Mouse (Mus musculus) kidney, adult 2 months (tissue): Measurements from ENCODE around the gene Gm12695. TPM values are rescaled to one million over a fixed set of nuclear protein-coding genes. Genes with fewer than 3 reads are reported as not detected.

ENCODE experiments used
- DNase-seq: peaks from one replicate; pipeline ENCODE4 v3.0.0; 2021
- H3K27ac ChIP-seq: fragments of 200-500 bp; 2 replicates; pipeline ENCODE4 v1.5.1; 2012; ENCODE audit warnings: low read depth, low read length, control low read depth, inconsistent platforms; ENCODE audit not compliant: insufficient read depth
- H3K27me3 ChIP-seq: fragments of 200-500 bp; replicated peaks from 2 replicates; pipeline ENCODE4 v1.6.1; 2012; ENCODE audit warnings: mild to moderate bottlenecking, moderate library complexity, low read length, inconsistent platforms; ENCODE audit not compliant: control insufficient read depth, insufficient read depth
- H3K36me3 ChIP-seq: fragments of 200-500 bp; 2 replicates; pipeline ENCODE4 v1.6.1; 2012; ENCODE audit warnings: mild to moderate bottlenecking, moderate library complexity, low read length, inconsistent platforms; ENCODE audit not compliant: control insufficient read depth, insufficient read depth
- H3K4me1 ChIP-seq: fragments of 200-500 bp; 2 replicates; pipeline ENCODE4 v1.6.1; 2011; ENCODE audit warnings: low read length; ENCODE audit not compliant: control insufficient read depth, insufficient read depth
- H3K4me3 ChIP-seq: fragments of 200-500 bp; 2 replicates; pipeline ENCODE4 v1.5.1; 2011; ENCODE audit warnings: mild to moderate bottlenecking, low read depth, low read length, control low read depth; ENCODE audit not compliant: insufficient read depth
- CTCF ChIP-seq: fragments of 200-500 bp; conservative IDR thresholded peaks from 2 replicates; pipeline ENCODE4 v1.5.1; 2011; ENCODE audit warnings: low read depth, mild to moderate bottlenecking, control low read depth, low read length, moderate library complexity, mixed read lengths; ENCODE audit not compliant: insufficient read depth, insufficient read length
- POLR2A ChIP-seq: fragments of 200-500 bp; IDR thresholded peaks from one replicate; pipeline ENCODE4 v1.6.1; 2011; ENCODE audit warnings: low read depth, low read length, control low read depth
- WGBS: fragments of 180-500 bp; shearing (Covaris S2); methylation state at CpG from one replicate; pipeline ENCODE4 v1.1.7; 2018; 5-methylcytosine and 5-hydroxymethylcytosine counted together
- polyA plus RNA-seq: library from polyadenylated mRNA; depleted of rRNA; stranded (reverse); fragments of >200 nt; gene quantifications from 2 replicates; pipeline ENCODE4 v1.2.3, GENCODE M21; 2012; rRNA removed

Gene Gm12695
- polyA plus RNA-seq, result not detected in 2 replicates

GRCm38 (mm10) chr4:96785086-96785485, at the start of gene Gm12695:
TSS of gene Gm12695 (minus strand) at chr4:96785186.
- TF ChIP-seq CTCF (no peak), POLR2A (no peak)
- Histone ChIP-seq H3K27me3 (no peaks in the 10 kb centered on the region), H3K36me3 (no peaks in the 10 kb centered on the region)

GRCm38 (mm10) chr4:96825540-96826045, 40.6 kb upstream of the Gm12695 start:
- Histone ChIP-seq H3K27ac (no peak overlapping the region), H3K4me3 (no peak overlapping the region), H3K27me3 (no peaks in the 10 kb centered on the region; the same call in 1 of the 2 replicates), H3K36me3 (no peaks in the 10 kb centered on the region), H3K4me1 (no peaks in the 10 kb centered on the region)
- no peak for TF ChIP-seq CTCF
- no peak for TF ChIP-seq POLR2A
- 85% methylated on average over 4 of the region's 4 CpGs for WGBS
- DNase-seq, result no peak

More at GRCm38 (mm10) chr4:96785086-96785485, at the start of gene Gm12695:
- Histone ChIP-seq H3K4me1 (no peaks in the 10 kb centered on the region), H3K27ac (no peak within 1 kb of the TSS), H3K4me3 (no peak within 1 kb of the TSS)
- no peak for DNase-seq
- 96% methylated on average over 3 of the region's 3 CpGs for WGBS

- H3K36me3 ChIP-seq, result no peaks in the 10 kb centered on the region
- TF ChIP-seq CTCF, result no peak
- no peak for TF ChIP-seq POLR2A
- 72% methylated on average over 6 of the region's 6 CpGs for WGBS
- no peak overlapping the region for H3K27ac ChIP-seq
- no peaks in the 10 kb centered on the region for H3K27me3 ChIP-seq
- no peak overlapping the region for H3K4me3 ChIP-seq
- DNase-seq, result no peak
- H3K4me1 ChIP-seq, result no peaks in the 10 kb centered on the region
Measured at GRCm38 (mm10) chr4:96806824-96807808, 22.1 kb upstream of the Gm12695 start.

DNA sequence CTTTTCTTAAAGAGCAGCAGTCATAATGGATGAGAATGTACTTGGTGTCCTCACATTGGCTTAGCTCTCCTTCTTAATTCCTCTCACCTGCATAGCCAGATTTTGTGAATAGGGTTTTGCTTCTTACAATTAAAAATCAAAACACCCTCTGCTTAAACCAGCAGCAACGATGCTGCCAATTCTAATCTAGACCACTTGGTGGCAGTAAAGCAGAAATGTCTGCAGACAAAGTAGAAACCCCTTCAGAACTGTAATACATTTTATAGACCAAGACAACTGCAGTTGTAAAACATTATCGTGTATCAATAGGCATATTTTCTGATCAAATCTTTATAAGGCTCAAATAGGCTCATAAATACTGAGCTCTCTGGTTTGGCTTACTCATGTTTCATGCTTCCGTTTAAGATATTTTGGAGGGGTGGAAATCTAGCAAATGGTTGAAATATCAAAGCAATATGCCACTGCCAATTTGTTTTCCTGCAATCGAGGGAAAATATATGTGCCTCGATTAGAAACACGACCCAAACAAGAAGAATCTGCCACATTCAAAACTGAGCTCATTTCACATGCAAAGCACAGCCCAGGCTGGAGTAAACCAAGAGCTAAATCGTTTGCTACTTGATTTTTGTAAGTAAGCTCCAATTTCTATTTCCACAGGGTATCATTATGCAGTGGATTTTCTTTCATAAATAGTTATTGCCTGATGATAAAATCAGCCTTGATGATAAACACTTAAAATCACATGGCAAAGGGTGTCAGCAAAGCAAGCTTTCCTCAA, 14.6 kb upstream of the Gm12695 start:
- Histone ChIP-seq H3K4me3 (no peak overlapping the region), H3K4me1 (no peaks in the 10 kb centered on the region), H3K27ac (no peak overlapping the region), H3K27me3 (no peaks in the 10 kb centered on the region), H3K36me3 (no peaks in the 10 kb centered on the region)
- no peak for TF ChIP-seq POLR2A
- TF ChIP-seq CTCF, result no peak
- 36% methylated on average over 7 of the region's 7 CpGs for WGBS
- DNase-seq, result peak; percentile 32

DNA sequence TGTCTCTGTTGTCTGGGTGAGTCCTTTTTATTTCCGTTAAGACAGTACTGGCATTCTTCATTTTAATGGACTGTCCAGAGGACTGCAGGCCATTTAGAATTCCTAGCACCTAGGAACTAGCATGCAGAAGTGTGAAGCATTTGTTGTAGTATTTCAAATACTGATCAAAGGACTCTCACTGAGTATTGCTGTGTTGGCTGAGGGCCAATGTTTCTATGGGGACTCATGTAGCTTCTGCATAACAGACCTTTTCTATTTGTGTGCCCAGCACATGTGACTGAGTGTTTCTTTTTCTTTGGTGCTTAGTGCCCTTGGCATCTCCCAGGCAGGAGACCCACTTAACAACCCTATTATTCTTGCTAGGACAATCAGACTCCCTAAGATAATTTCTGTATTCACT, 12.6 kb upstream of the Gm12695 start:
- WGBS, result 57% methylated on average over 1 of the region's 1 CpGs
- no peak for DNase-seq

DNA sequence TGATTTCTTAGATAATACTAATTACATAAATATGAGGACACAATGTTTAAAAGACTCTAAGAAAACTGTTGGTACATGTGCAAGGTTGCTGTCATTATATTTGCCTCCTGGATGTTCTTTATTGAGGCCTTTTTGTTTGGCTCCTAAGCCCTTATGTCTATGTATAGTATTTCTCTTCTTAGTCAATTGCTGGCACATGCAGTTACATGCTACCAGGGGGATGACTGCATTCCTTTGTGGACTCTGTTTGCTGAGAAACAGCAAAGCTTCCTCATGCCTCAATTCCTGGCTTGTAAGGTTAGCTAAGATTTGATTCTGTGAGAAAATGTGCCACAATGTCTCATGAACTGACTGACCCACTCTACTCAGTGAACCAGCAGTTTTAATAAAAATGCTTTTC, 6.3 kb upstream of the Gm12695 start:
- H3K36me3 ChIP-seq, result no peaks in the 10 kb centered on the region
- H3K4me1 ChIP-seq, result no peaks in the 10 kb centered on the region
- DNase-seq, result no peak
- H3K27ac ChIP-seq, result no peak overlapping the region
- H3K27me3 ChIP-seq, result no peaks in the 10 kb centered on the region
- H3K4me3 ChIP-seq, result no peak overlapping the region
- TF ChIP-seq POLR2A (no peak), CTCF (no peak)

More for the DNA sequence above, 12.6 kb upstream of the Gm12695 start:
- H3K4me1 ChIP-seq, result no peaks in the 10 kb centered on the region
- H3K4me3 ChIP-seq, result no peak overlapping the region
- no peak overlapping the region for H3K27ac ChIP-seq
- no peak for TF ChIP-seq CTCF
- no peak for TF ChIP-seq POLR2A
- no peaks in the 10 kb centered on the region for H3K36me3 ChIP-seq
- no peaks in the 10 kb centered on the region for H3K27me3 ChIP-seq

DNA sequence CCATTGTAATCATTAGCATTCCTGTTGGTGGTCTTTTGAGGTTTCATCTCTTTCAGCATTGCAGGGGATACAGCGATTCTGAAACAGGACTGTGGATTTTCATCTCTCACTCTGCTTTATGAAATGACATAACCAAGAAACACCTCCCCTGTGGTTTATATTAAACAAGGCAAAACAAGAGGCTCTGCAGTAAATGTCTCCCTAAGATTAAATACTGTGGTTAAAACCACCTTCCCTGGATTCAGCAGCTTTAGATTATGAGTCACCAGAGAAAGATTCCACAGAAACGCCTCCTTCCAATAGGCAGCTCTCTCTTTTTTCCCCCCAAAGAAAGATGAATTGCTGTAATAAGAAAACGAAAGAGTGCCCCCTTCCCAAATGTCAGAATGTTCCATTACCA, 4.9 kb upstream of the Gm12695 start:
- no peaks in the 10 kb centered on the region for H3K4me1 ChIP-seq
- H3K27ac ChIP-seq, result no peak overlapping the region
- WGBS, result 53% methylated on average over 3 of the region's 3 CpGs
- no peak for DNase-seq
- H3K36me3 ChIP-seq, result no peaks in the 10 kb centered on the region
- no peaks in the 10 kb centered on the region for H3K27me3 ChIP-seq
- no peak overlapping the region for H3K4me3 ChIP-seq
- TF ChIP-seq CTCF (no peak), POLR2A (no peak)
